Mouse (Mus musculus) gastrocnemius, postnatal 10 days (tissue): ENCODE measurements around the gene Naaa. TPM values are rescaled to one million over a fixed set of nuclear protein-coding genes. Genes with fewer than 3 reads are reported as not detected.

Experiments used
- DNase-seq: peaks from one replicate; pipeline ENCODE4 v3.0.0; 2021; ENCODE audit warnings: mixed read lengths
- total RNA-seq, 2 experiments: library from RNA; stranded (reverse); gene quantifications; 2 replicates each; pipeline ENCODE4 v1.2.3; 2021

Gene Naaa
- total RNA-seq, 2 experiments from 2014 or later: 8.9 to 11.7 TPM

GRCm38 (mm10) chr5:92263761-92264359, 14.1 kb downstream of the Naaa start:
- DNase-seq: peak; percentile 49

- no peak for DNase-seq
These were observed 15.3 kb downstream of the Naaa start for GRCm38 (mm10) chr5:92262646-92263045.

- no peak for DNase-seq
These were observed 21.8 kb downstream of the Naaa start, which contains the start of gene Ppef2 for GRCm38 (mm10) chr5:92256218-92256617. Gene Ppef2, minus strand, starts transcription at chr5:92256278.

GRCm38 (mm10) chr5:92254476-92254875, 23.5 kb downstream of the Naaa start:
- DNase-seq: no peak

GRCm38 (mm10) chr5:92252797-92253343, 25.1 kb downstream of the Naaa start:
- DNase-seq: no peak

- no peak for DNase-seq
These were observed 25.9 kb downstream of the Naaa start for GRCm38 (mm10) chr5:92252031-92252430.

GRCm38 (mm10) chr5:92248614-92249013, 29.4 kb downstream of the Naaa start:
- no peak for DNase-seq

GRCm38 (mm10) chr5:92245483-92245882, 32.5 kb downstream of the Naaa start:
- DNase-seq: no peak

- no peak for DNase-seq
These were observed 33.1 kb downstream of the Naaa start for GRCm38 (mm10) chr5:92244900-92245299.

- DNase-seq: no peak
These were observed 37.2 kb downstream of the Naaa start for GRCm38 (mm10) chr5:92240769-92241168.

GRCm38 (mm10) chr5:92239333-92240232, 38.4 kb downstream of the Naaa start:
- DNase-seq: peak; percentile 55

- DNase-seq: no peak
These were observed 42.9 kb downstream of the Naaa start for GRCm38 (mm10) chr5:92234939-92235557.

- no peak for DNase-seq
These were observed 44.6 kb downstream of the Naaa start for GRCm38 (mm10) chr5:92233366-92233765.

- DNase-seq: no peak
These were observed 46.1 kb downstream of the Naaa start for GRCm38 (mm10) chr5:92231836-92232235.

GRCm38 (mm10) chr5:92230306-92230705, 47.7 kb downstream of the Naaa start:
- DNase-seq: no peak

- DNase-seq: no peak
These were observed 48.5 kb downstream of the Naaa start for GRCm38 (mm10) chr5:92229514-92229913.

GRCm38 (mm10) chr5:92228776-92229175, 49.2 kb downstream of the Naaa start:
- DNase-seq: no peak

- peak; percentile 26 for DNase-seq
These were observed 50.2 kb downstream of the Naaa start for GRCm38 (mm10) chr5:92227782-92228181.

- no peak for DNase-seq
These were observed 57.6 kb downstream of the Naaa start for GRCm38 (mm10) chr5:92220287-92220902.

- DNase-seq: no peak
These were observed 58.1 kb downstream of the Naaa start for GRCm38 (mm10) chr5:92219826-92220225.

- DNase-seq: no peak
These were observed 58.8 kb downstream of the Naaa start for GRCm38 (mm10) chr5:92218915-92219793.
